Mouse (Mus musculus): Measurements from ENCODE around the gene Hspa8.

DNA sequence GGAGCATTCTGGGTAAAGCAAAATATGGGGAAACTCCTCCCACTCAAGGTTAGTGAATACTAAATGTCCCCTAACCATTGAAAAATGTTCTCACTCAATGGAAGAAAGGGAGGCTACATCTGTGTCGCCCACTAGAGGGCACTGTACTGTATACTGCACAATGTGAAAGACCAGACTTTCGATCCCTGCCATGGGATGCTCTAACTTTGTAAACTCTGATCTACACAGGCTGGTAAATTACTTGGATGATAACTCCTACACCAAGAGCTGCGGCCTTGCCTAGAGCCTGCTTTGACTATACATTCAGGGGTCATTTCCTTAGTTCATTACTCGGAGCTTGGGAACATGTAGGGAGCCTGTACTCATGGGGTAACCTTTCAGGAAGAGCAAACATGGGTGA is 44.4 kb upstream of the Hspa8 start:
- TF ChIP-seq GATA1 (IDR thresholded peaks at IDR 0.05; ENCODE audit: low read length): no peak
- no peak for TF ChIP-seq TAL1 (IDR thresholded peaks at IDR 0.05; ENCODE audit: low read length)
